Mouse (Mus musculus) erythroblast, embryonic 14.5 days (primary cell): ENCODE results near the gene Uggt2.

ENCODE experiments used
- GATA1 ChIP-seq: IDR thresholded peaks from 2 replicates; pipeline ENCODE4 v1.6.1; 2012; ENCODE audit warnings: low read length, inconsistent platforms, mixed read lengths
- TAL1 ChIP-seq: IDR thresholded peaks from 3 replicates; pipeline ENCODE4 v1.6.1; 2012; ENCODE audit warnings: low read length, inconsistent platforms, mixed read lengths

GRCm38 (mm10) chr14:119125840-119126239 is 26.6 kb upstream of the Uggt2 start:
- TF ChIP-seq GATA1 (no peak), TAL1 (no peak)
